Mouse (Mus musculus) layer of hippocampus, adult 9-10 months (tissue): ENCODE measurements at regions not wholly inside any gene's neighbourhood (a gene's known extent, or its start where the extent isn't known, plus 50 kb on each side); places are given as distances from the start of the nearest gene placed in this dataset.
A peak's percentile ranks its signal among the peaks of the same experiment; 100 is the strongest.

Source experiments
- DNase-seq: peaks from one replicate; pipeline ENCODE4 v3.0.0; 2022; ENCODE audit warnings: low spot score

DNA sequence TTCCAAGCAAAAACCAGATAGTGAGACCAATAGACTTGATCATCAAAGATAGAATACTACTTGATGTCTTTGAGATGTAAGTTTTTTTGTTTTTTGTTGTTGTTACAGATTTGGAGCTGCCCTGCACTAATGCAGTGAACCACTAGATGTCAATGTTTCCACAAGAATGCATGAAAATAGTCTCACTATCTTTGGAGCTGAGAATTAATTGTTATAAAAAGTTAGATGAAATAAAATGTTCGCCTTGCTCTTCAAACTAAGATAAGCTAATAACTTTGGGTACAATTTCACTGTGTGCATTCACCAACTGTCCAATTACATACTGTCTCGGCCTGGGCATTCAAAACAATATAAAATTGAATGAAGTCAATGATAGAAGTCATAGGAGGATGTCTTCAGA lies 223.2 kb upstream of the Agtr1b start:
- DNase-seq: peak; percentile 48

DNA sequence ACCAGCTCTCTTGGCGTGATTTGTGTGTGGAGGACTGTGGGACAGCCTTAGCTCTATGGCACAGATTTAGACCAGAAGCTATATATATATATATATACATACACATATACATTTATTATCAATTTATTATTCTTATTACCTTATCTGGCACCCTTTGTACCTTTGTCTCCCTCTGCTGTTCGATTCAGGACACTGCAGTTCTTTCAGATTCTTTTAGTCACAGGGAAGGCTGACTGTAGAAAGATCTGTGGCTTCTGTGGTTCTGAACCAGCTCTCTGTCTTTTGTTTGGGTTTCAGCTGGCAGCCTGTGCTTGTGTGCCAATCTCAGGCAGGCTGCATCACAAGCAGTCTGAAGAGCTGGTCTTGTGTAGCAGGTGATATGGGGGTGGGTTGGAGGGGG lies 184.6 kb upstream of the Agtr1b start:
- no peak for DNase-seq

DNA sequence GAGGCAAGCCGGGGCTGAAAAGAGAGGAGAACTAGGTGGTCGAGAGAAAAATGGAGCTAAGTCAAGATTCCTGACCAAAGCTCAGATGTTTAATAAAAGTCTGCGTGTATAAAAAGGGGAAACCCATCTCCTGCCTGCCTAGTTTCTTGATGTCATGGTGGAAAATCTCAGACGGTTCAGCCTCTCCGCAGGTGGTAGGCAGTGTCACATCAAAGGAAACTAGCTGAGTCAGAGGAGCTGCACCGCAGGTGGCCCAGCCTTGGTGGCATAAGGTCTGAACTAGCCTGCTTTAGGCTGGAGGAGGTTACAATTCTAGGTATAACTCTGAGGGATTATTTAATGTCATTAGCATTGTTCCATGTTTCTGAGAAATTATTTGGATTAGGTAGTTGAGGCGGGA lies 177.0 kb upstream of the Agtr1b start:
- no peak for DNase-seq

DNA sequence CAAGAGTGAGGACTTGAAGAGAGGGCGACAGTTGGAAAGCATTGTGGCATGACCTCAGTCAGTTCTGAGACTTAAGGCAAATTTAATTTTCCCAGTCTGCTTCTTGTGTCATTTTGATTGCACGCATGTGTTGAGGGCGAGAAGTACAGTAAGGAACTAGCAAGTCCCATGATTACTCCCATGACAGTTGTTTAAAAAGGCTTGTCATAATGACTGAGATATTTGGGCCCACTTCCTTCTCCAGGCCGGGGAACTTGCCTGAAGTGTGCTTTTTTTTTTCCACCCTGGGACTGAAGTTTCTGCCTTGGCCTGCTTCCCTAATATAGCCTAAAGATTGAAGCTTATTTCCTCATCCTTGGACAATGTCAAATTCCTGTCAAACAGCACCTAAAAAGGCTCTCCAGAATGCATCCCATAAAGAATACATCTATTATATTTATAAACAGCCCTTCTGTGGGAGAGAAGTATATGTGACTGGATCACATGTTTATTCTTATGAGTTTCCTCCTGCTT lies 171.6 kb upstream of the Agtr1b start:
- no peak for DNase-seq

DNA sequence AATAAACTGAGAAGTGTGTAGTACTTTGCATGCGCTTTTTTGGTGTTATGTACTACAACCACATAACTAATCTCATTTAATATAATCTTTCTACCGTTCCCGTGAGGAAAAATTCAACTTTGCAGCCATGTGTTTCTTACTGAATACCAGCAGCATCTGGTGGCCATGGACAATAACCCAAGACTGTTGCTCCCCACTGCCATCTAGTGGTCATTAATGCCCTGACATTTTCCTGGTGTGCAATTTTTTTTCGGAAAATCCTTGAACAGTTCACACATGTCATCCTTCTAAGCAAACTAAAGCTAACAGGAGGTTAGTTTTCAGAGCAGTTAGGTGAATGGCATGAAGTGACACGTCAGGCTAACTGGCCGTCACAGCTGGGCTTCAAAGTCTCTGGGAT lies 153.8 kb upstream of the Agtr1b start:
- no peak for DNase-seq

DNA sequence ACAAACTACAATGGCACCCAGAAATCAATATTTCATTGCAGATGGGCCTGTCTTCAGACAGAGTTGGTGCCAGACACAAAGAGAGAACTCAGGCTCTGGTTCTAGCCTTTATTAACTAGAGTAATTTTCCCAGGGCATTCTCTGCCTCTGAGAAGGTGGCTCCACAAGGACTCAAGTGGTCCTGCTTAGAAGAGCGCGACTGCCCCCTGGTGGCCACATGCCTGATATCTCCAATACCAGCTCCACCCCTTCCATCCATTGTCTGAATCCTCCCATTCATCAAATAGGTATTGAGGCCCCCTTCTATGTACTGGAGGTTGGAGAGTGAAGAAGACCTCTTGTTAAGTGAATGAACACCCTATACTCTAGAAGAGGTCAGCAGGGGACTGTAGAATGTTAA lies 142.2 kb upstream of the Agtr1b start:
- peak; percentile 52 for DNase-seq

DNA sequence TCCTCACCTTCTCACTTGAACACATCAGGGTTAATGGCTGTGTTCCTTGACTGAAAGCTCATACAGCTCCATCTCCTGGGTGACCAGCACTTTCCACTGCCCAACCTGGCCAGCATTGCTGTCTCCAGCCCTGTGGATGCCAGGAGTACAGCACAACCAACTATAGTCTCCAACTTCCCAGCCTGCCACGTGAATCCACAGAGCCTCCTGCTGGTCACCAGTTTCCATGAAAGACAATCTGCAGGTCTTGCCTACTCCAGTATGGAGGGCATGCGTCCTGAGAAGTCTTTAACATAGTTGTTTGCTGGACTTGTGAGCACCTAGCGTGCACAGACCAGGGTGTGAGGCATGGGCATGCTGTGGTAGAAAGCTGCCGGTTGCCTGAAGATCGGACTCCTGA lies 138.6 kb upstream of the Agtr1b start:
- no peak for DNase-seq
